Mouse (Mus musculus) small intestine, adult 2 months (tissue): ENCODE measurements at regions not wholly inside any gene's neighbourhood (a gene's known extent, or its start where the extent isn't known, plus 50 kb on each side); places are given as distances from the start of the nearest gene placed in this dataset.

Experiments
- H3K27ac ChIP-seq: fragments of 200-500 bp; 2 replicates; pipeline ENCODE4 v1.5.1; 2012; ENCODE audit warnings: low read depth, low read length, control low read depth, inconsistent platforms; ENCODE audit not compliant: insufficient read depth
- H3K27me3 ChIP-seq: fragments of 200-500 bp; 2 replicates; pipeline ENCODE4 v1.6.1; 2012; ENCODE audit warnings: mild to moderate bottlenecking, moderate library complexity, low read length, inconsistent platforms; ENCODE audit not compliant: control insufficient read depth, insufficient read depth
- H3K36me3 ChIP-seq: fragments of 200-500 bp; 2 replicates; pipeline ENCODE4 v1.6.1; 2012; ENCODE audit warnings: mild to moderate bottlenecking, low read length, control low read depth, inconsistent platforms; ENCODE audit not compliant: control insufficient read depth, insufficient read depth
- H3K4me1 ChIP-seq: fragments of 200-500 bp; 2 replicates; pipeline ENCODE4 v1.6.1; 2012; ENCODE audit warnings: low read length, inconsistent platforms, mixed read lengths; ENCODE audit not compliant: control insufficient read depth, insufficient read depth, insufficient read length
- H3K4me3 ChIP-seq: fragments of 200-500 bp; 2 replicates; pipeline ENCODE4 v1.5.1; 2012; ENCODE audit warnings: low read depth, mild to moderate bottlenecking, control low read depth, inconsistent platforms, low read length, moderate library complexity
- CTCF ChIP-seq: fragments of 200-500 bp; IDR thresholded peaks from 2 replicates; pipeline ENCODE4 v1.5.1; 2012; ENCODE audit warnings: low read depth, mild to moderate bottlenecking, control low read depth, inconsistent platforms, low read length, moderate library complexity, mixed read lengths; ENCODE audit not compliant: insufficient replicate concordance, insufficient read length; ENCODE audit errors: extremely low read depth
- POLR2A ChIP-seq: fragments of 200-500 bp; IDR thresholded peaks from 2 replicates; pipeline ENCODE4 v1.6.1; 2012; ENCODE audit warnings: low read depth, mild to moderate bottlenecking, control low read depth, inconsistent platforms, low read length, moderate library complexity
- WGBS: fragments of 180-500 bp; shearing (Covaris S2); methylation state at CpG from one replicate; pipeline ENCODE4 v1.1.7; 2018; 5-methylcytosine and 5-hydroxymethylcytosine counted together

DNA sequence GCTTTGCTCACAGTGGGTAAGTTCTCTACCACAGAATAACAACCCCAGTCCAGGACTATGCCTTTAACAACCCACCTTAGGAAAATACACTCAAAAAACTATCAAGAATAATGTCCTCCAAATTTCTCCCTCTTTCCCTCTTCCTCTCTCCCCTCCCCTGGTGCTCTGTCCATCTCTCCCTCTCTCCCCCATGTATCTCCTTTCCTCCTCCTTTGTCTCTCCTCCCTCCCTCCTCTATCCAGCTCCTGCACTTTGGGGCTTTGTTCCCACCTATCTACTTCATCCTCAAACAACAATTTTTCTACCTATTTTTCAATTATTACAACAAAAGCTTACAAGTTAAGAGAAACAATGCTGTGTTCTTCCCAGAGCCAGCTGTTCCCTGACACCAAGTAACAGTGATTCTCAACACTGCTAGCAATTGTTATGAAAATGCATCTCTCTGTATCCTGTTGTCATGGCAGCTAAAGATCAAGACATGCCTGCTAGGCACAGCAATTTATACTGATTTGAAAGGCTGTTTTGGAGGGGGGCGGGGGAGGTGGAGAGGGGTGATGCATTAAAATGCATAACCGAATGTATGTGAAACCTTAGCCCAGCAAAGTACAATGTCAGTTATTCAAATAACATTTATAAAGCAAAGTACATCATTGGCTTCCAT lies 76.8 kb downstream of the Gm19935 start:
- Histone ChIP-seq H3K4me1 (no peaks in the 10 kb centered on the region), H3K27ac (no peak overlapping the region), H3K27me3 (no peaks in the 10 kb centered on the region), H3K36me3 (no peaks in the 10 kb centered on the region), H3K4me3 (no peak overlapping the region)
- TF ChIP-seq CTCF, result no peak
- TF ChIP-seq POLR2A, result no peak
- WGBS, result 78% methylated on average over 2 of the region's 2 CpGs

DNA sequence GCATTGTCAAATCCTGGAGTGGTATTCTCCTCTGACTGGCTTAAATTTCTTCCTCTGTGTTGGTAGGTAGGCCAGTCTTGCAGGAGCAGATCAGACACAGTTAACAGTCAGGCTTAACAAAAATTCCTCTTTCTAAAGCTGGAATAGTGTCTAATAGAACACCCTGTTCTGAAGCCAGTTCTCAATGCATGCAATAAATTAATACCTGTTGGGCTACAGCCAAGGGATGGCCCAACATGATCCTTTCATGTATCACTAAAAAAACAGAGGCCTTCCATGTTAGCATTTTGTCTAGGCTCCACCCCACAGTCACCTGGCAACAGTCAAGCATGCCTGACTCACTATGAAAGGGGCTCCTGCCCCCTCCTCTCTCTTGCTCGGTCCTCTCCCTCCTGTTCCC lies 89.2 kb downstream of the Gm19935 start:
- 24% methylated on average over 1 of the region's 1 CpGs for WGBS
- Histone ChIP-seq H3K36me3 (no peaks in the 10 kb centered on the region), H3K27me3 (no peaks in the 10 kb centered on the region), H3K4me3 (no peak overlapping the region), H3K27ac (no peak overlapping the region), H3K4me1 (no peaks in the 10 kb centered on the region)
- TF ChIP-seq CTCF (no peak), POLR2A (no peak)

DNA sequence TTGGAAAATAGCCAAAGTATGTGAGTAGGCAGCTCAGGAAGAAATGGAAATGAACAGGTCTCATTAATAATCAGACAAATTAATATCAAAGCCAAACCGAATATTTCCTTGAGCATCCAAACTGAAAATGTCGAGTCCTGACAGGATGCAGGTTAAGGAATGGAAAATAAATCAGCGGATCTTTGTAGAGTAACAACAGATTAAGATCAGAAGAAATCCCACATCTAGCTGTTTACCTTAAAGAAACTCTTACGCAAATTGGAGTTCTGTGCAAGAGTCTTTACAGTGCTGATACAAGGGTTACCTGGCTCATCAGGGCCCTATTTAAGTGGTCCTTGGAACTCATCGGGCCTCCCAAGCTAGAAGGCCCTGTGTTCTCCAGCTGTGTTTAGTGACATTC lies 92.0 kb downstream of the Gm19935 start:
- TF ChIP-seq CTCF, result no peak
- no peak for TF ChIP-seq POLR2A
- H3K27me3 ChIP-seq, result no peaks in the 10 kb centered on the region
- H3K4me1 ChIP-seq, result no peaks in the 10 kb centered on the region
- H3K27ac ChIP-seq, result no peak overlapping the region
- H3K4me3 ChIP-seq, result no peak overlapping the region
- WGBS, result 81% methylated on average over 5 of the region's 5 CpGs
- H3K36me3 ChIP-seq, result no peaks in the 10 kb centered on the region

DNA sequence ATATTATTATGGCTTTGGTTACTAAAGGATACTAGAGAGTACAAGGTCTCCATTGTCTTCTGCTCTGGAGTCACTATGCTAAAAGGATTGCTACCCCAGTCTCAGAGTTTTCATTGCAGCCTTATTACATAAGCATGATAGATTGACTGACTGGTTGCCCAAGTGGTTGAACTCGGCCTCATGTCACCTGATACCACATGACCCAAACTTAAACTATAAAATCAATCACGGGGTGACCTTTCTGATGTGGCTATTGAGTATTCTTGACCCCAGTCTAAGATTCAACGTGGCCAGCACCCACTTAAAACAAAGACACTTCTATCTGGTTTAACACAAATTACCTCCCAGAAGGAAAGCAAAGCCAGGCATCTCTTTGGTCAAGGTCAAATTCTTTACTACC lies 100.8 kb downstream of the Gm19935 start:
- 35% methylated on average over 3 of the region's 3 CpGs for WGBS
- H3K36me3 ChIP-seq, result no peaks in the 10 kb centered on the region
- no peak overlapping the region for H3K4me3 ChIP-seq
- TF ChIP-seq CTCF (no peak), POLR2A (no peak)
- no peak overlapping the region for H3K27ac ChIP-seq
- H3K4me1 ChIP-seq, result no peaks in the 10 kb centered on the region
- no peaks in the 10 kb centered on the region for H3K27me3 ChIP-seq

DNA sequence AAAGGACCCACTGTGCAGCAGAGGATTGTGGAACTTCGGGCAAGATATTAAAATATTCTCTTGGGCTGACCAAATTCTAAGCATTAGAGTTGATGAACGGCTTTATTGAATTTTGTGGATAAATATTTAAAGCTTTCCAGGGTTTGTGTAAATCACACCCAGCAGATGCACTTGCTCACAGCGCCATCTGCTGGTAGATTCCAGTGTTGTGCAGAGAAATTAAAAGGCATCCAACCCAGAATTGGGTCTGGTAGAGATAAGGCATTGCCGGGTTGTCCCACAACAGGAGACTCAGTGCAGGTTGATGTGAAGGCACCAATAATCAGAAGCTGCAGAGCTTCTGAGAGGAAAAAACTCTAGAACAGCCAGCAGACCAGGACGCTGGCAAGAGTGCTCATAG lies 108.7 kb downstream of the Gm19935 start:
- TF ChIP-seq POLR2A (no peak), CTCF (peak; percentile 41; the same call in 1 of the 2 replicates)
- H3K27ac ChIP-seq, result no peak overlapping the region
- no peaks in the 10 kb centered on the region for H3K4me1 ChIP-seq
- H3K27me3 ChIP-seq, result no peaks in the 10 kb centered on the region
- H3K36me3 ChIP-seq, result no peaks in the 10 kb centered on the region
- 18% methylated on average over 5 of the region's 5 CpGs for WGBS
- H3K4me3 ChIP-seq, result no peak overlapping the region

DNA sequence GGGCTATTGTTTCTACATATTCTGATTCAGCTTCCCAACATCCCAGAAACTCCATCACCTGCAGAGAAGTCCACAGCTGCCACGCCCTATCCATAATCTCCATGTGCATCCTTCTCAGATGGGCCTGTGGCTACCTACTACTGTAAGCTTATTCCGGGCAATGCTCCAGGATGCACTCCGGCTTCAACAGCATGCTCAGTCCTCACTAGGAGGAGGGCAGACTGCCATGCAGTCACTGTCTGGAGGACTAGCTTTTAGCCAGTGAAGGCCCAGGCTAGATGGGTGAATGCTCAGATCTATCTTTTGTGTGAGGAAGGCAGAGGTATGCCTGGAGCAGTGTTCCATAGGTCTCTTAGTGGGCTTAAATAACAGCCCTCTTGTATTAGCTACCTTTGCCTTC lies 124.7 kb downstream of the Gm19935 start:
- no peaks in the 10 kb centered on the region for H3K4me1 ChIP-seq
- no peaks in the 10 kb centered on the region for H3K27me3 ChIP-seq
- H3K36me3 ChIP-seq, result no peaks in the 10 kb centered on the region
- H3K4me3 ChIP-seq, result no peak overlapping the region
- H3K27ac ChIP-seq, result no peak overlapping the region
- TF ChIP-seq POLR2A (no peak), CTCF (no peak)
- WGBS, result 74% methylated on average over 3 of the region's 3 CpGs

DNA sequence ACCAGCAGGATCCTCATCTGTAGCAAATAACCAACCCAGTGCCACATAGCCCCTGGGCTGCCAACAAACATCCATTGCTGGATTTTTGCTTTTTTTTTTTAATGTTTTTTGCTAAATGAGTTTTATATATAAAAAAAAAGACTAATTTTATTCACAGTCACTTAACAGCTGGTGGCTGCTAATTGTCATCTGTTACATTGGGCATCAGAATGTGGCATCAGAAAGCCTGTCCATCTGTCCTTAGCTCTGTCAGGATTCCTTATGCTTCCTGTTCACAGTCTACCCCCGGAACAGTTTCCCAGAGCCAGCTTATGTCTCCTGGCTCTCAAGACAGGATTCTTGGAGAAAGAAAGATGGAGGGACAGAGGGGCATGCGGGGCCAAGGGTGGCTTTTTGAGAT lies 132.1 kb downstream of the Gm19935 start:
- Histone ChIP-seq H3K27ac (no peak overlapping the region), H3K4me1 (no peaks in the 10 kb centered on the region), H3K27me3 (no peaks in the 10 kb centered on the region), H3K36me3 (no peaks in the 10 kb centered on the region), H3K4me3 (no peak overlapping the region)
- TF ChIP-seq CTCF (no peak), POLR2A (no peak)
- WGBS, result 88% methylated on average over 2 of the region's 2 CpGs
